Comparison of ENCODE assay signal across 7 mouse cellular contexts in the genomic region with DNA sequence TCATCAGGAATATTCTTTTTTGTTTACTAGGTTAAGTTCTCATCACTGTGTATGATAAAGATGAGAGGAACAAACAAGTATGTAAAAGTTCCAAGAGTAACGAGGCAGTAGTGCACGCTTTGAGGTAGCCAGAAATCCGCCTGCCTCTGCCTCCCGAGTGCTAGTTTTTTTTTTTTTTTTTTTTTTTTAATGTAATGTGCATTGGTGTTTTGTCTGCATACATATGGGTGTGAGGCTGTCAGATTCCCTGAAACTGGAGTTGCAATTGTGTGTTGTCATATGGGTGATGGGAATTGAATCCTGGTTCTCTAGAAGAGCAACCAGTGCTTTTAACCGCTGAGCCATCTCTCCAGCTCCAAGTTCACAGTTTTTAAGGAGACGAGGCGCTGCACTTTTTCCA. TPM values are rescaled to one million over a fixed set of nuclear protein-coding genes. Genes with fewer than 3 reads are reported as not detected.
DNase-seq lines count a peak whose midpoint lies in the region; ATAC-seq and TF ChIP-seq lines count a peak whose summit lies in the region.

No protein-coding gene starts in this region.

- H3K27ac ChIP-seq in lung, embryonic 16.5 days (ENCODE audit: low read length), result peak overlapping the region; percentile 27
- H3K27ac ChIP-seq in forebrain, embryonic 10.5 days, result peak overlapping the region; percentile 97
- peak overlapping the region; percentile 88 for H3K27ac ChIP-seq in limb, embryonic 12.5 days
- H3K27ac ChIP-seq in small intestine, adult 2 months (ENCODE audit: insufficient read depth, low read depth, low read length), result 0 out of 2 replicates have a peak overlapping the region, but pooled peaks have one; percentile 16

- no peaks in the 10 kb centered on the region for H3K36me3 ChIP-seq in lung, embryonic 16.5 days (ENCODE audit: control insufficient read depth, insufficient read depth, low read length)
- H3K36me3 ChIP-seq in forebrain, embryonic 10.5 days (replicated peaks), result peaks cover 34% of the 10 kb centered on the region
- peaks cover 11% of the 10 kb centered on the region for H3K36me3 ChIP-seq in limb, embryonic 12.5 days
- H3K36me3 ChIP-seq in small intestine, adult 2 months (ENCODE audit: control insufficient read depth, insufficient read depth, low read length), result no peaks in the 10 kb centered on the region

- no peaks in the 10 kb centered on the region for H3K27me3 ChIP-seq in lung, embryonic 16.5 days (ENCODE audit: control insufficient read depth, insufficient read depth, low read depth, low read length)
- no peaks in the 10 kb centered on the region for H3K27me3 ChIP-seq in forebrain, embryonic 10.5 days (ENCODE audit: poor library complexity, severe bottlenecking)
- H3K27me3 ChIP-seq in limb, embryonic 12.5 days, result no peaks in the 10 kb centered on the region
- peaks cover 9% of the 10 kb centered on the region for H3K27me3 ChIP-seq in small intestine, adult 2 months (ENCODE audit: control insufficient read depth, insufficient read depth, low read length)

- H3K4me2 ChIP-seq in lung, embryonic 16.5 days (ENCODE audit: low read depth, low read length), result peak overlapping the region; percentile 95
- H3K4me2 ChIP-seq in limb, embryonic 12.5 days, result peak overlapping the region; percentile 74

- H3K4me3 ChIP-seq in lung, embryonic 16.5 days (ENCODE audit: low read length), result peak overlapping the region; percentile 84
- H3K4me3 ChIP-seq in forebrain, embryonic 10.5 days, result peak overlapping the region; percentile 90
- peak overlapping the region; percentile 82 for H3K4me3 ChIP-seq in limb, embryonic 12.5 days (replicated peaks)
- H3K4me3 ChIP-seq in small intestine, adult 2 months (ENCODE audit: low read depth, low read length), result peak overlapping the region; percentile 94

- H3K9me3 ChIP-seq in lung, embryonic 16.5 days (ENCODE audit: control insufficient read depth, low read length), result no peaks in the 10 kb centered on the region
- no peaks in the 10 kb centered on the region for H3K9me3 ChIP-seq in forebrain, embryonic 10.5 days
- no peaks in the 10 kb centered on the region for H3K9me3 ChIP-seq in limb, embryonic 12.5 days

- ATAC-seq in lung, embryonic 16.5 days (ENCODE audit: low read depth), result no peak
- no peak for ATAC-seq in limb, embryonic 12.5 days (ENCODE audit: insufficient number of reproducible peaks, insufficient read depth, low FRiP score, low TSS enrichment, low read depth)

- peak overlapping the region; percentile 89 for H3K9ac ChIP-seq in lung, embryonic 16.5 days (ENCODE audit: low read length)
- H3K9ac ChIP-seq in limb, embryonic 12.5 days (replicated peaks), result peak overlapping the region; percentile 91; the same call in 1 of the 2 replicates

- H3K4me1 ChIP-seq in lung, embryonic 16.5 days (replicated peaks; ENCODE audit: control insufficient read depth, insufficient read depth, low read length), result peaks cover 6% of the 10 kb centered on the region
- H3K4me1 ChIP-seq in forebrain, embryonic 10.5 days, result peaks cover 22% of the 10 kb centered on the region
- peaks cover 38% of the 10 kb centered on the region for H3K4me1 ChIP-seq in limb, embryonic 12.5 days (replicated peaks)
- peaks cover 2% of the 10 kb centered on the region; the same call in 1 of the 2 replicates for H3K4me1 ChIP-seq in small intestine, adult 2 months (ENCODE audit: control insufficient read depth, insufficient read depth, insufficient read length, low read length)

- 61% methylated on average over 7 of the region's 7 CpGs for WGBS in lung, embryonic 16.5 days
- WGBS in forebrain, embryonic 10.5 days, result 63% methylated on average over 7 of the region's 7 CpGs
- 60% methylated on average over 7 of the region's 7 CpGs for WGBS in limb, embryonic 12.5 days
- WGBS in small intestine, adult 2 months, result 66% methylated on average over 7 of the region's 7 CpGs

- no peak for TF ChIP-seq POLR2A in small intestine, adult 2 months (IDR thresholded peaks at IDR 0.05; ENCODE audit: low read depth, low read length)

- no peak for TF ChIP-seq CTCF in small intestine, adult 2 months (IDR thresholded peaks at IDR 0.05; ENCODE audit: extremely low read depth, insufficient read length, insufficient replicate concordance, low read depth, low read length)

- DNase-seq in lung, postnatal 14 days, result no peak
- DNase-seq in forebrain, embryonic 10.5 days (ENCODE audit: extremely low spot score, low spot score), result no peak
- no peak for DNase-seq in layer of hippocampus, adult 8-10 months (ENCODE audit: low spot score in 2 of 2)
- DNase-seq in spleen, adult 18-20 months, result no peak

RNA-seq across cellular contexts. Expression of a gene that starts 0.6 kb away (rescaled TPM):
- polyA plus RNA-seq in lung, embryonic 16.5 days (2015; fragmentation: Nextera tagmentation; extraction: Ambion mirVana), result 8.4 and 8.7 TPM in 2 replicates
- 9.7 and 9.8 TPM in 2 replicates for polyA plus RNA-seq in forebrain, embryonic 10.5 days (2016; fragmentation: Nextera tagmentation; extraction: Ambion mirVana)
- polyA plus RNA-seq in limb, embryonic 12.5 days (2016; fragmentation: Nextera tagmentation; extraction: Ambion mirVana), result 20.0 and 23.0 TPM in 2 replicates
- polyA plus RNA-seq in small intestine, adult 2 months (2012; rRNA removed), result 2.1 and 3.2 TPM in 2 replicates
- 10 to 100 TPM in 2 of 4 experiments, 1 to 10 TPM in 2; 9.5 to 15.1 (median 12.2) TPM for total RNA-seq in layer of hippocampus, adult 8-10 months (2022)

RNA-seq across cellular contexts. Expression of a gene that starts 39.3 kb away (rescaled TPM):
- polyA plus RNA-seq in lung, embryonic 16.5 days (2015; fragmentation: Nextera tagmentation; extraction: Ambion mirVana), result 32.1 and 34.2 TPM in 2 replicates
- 47.5 and 51.5 TPM in 2 replicates for polyA plus RNA-seq in forebrain, embryonic 10.5 days (2016; fragmentation: Nextera tagmentation; extraction: Ambion mirVana)
- polyA plus RNA-seq in limb, embryonic 12.5 days (2016; fragmentation: Nextera tagmentation; extraction: Ambion mirVana), result 30.9 and 32.6 TPM in 2 replicates
- polyA plus RNA-seq in small intestine, adult 2 months (2012; rRNA removed), result 1.7 and 4.3 TPM in 2 replicates
- 1 to 10 TPM; 1.3 to 2.6 (median 1.7) TPM for total RNA-seq in layer of hippocampus, adult 8-10 months (2022)

RNA-seq across cellular contexts. Expression of a gene that starts 39.5 kb away (rescaled TPM):
- polyA plus RNA-seq in lung, embryonic 16.5 days (2015; fragmentation: Nextera tagmentation; extraction: Ambion mirVana), result 28.1 and 33.1 TPM in 2 replicates
- polyA plus RNA-seq in forebrain, embryonic 10.5 days (2016; fragmentation: Nextera tagmentation; extraction: Ambion mirVana), result 27.5 and 29.9 TPM in 2 replicates
- 30.9 and 33.9 TPM in 2 replicates for polyA plus RNA-seq in limb, embryonic 12.5 days (2016; fragmentation: Nextera tagmentation; extraction: Ambion mirVana)
- polyA plus RNA-seq in small intestine, adult 2 months (2012; rRNA removed), result 6.2 and 10.5 TPM in 2 replicates
- 10 to 100 TPM; 12.6 to 17.6 (median 14.5) TPM for total RNA-seq in layer of hippocampus, adult 8-10 months (2022)

Comparison
In these comparisons a context has a peak if more than half of its experiments do, and no peak if none do; other contexts are left out.
1. H3K27ac ChIP-seq: peak in every context shown above with its lines; median percentile 97 in forebrain, embryonic 10.5 days; 88 in limb, embryonic 12.5 days; 27 in lung, embryonic 16.5 days; 16 in small intestine, adult 2 months.